Mouse (Mus musculus) heart, adult 2 months (tissue): Measurements from ENCODE around the gene Pdpk1. TPM values are rescaled to one million over a fixed set of nuclear protein-coding genes. Genes with fewer than 3 reads are reported as not detected.
A peak's percentile ranks its signal among the peaks of the same experiment; 100 is the strongest.
"Not testable (repeated sequence)": the region's sequence is repeated elsewhere in the genome, so short reads cannot be mapped to it uniquely, and the experiment has no call there.

Experiments used
- DNase-seq, 2 experiments: peaks; one replicate each; pipeline ENCODE4 v3.0.0; 2021
- H3K27ac ChIP-seq: fragments of 200-600 bp; 2 replicates; pipeline ENCODE4 v1.8.1; 2022
- H3K27me3 ChIP-seq: fragments of 200-500 bp; 2 replicates; pipeline ENCODE4 v1.6.1; 2012; ENCODE audit warnings: mild to moderate bottlenecking, low read length, inconsistent platforms, mixed read lengths; ENCODE audit not compliant: control insufficient read depth, insufficient read depth
- H3K36me3 ChIP-seq: fragments of 200-500 bp; 2 replicates; pipeline ENCODE4 v1.6.1; 2012; ENCODE audit warnings: low read length, inconsistent platforms; ENCODE audit not compliant: control insufficient read depth, insufficient read depth
- H3K4me1 ChIP-seq: fragments of 200-500 bp; 2 replicates; pipeline ENCODE4 v1.6.1; 2011; ENCODE audit warnings: low read length; ENCODE audit not compliant: control insufficient read depth, insufficient read depth
- H3K4me3 ChIP-seq: fragments of 200-600 bp; 2 replicates; pipeline ENCODE4 v1.8.1; 2022
- H3K79me2 ChIP-seq: fragments of 200-500 bp; replicated peaks from 2 replicates; pipeline ENCODE4 v1.6.1; 2012; ENCODE audit warnings: mild to moderate bottlenecking, inconsistent platforms, low read length, moderate library complexity, mixed read lengths; ENCODE audit not compliant: control insufficient read depth, insufficient read depth
- H3K9ac ChIP-seq: fragments of 200-500 bp; 2 replicates; pipeline ENCODE4 v1.6.1; 2012; ENCODE audit warnings: low read depth, mild to moderate bottlenecking, control low read depth, inconsistent platforms, low read length, mixed read lengths
- CTCF ChIP-seq: fragments of 200-600 bp; IDR thresholded peaks from 2 replicates; pipeline ENCODE4 v1.8.1; 2022; ENCODE audit warnings: antibody characterized with exemption, mild to moderate bottlenecking, moderate library complexity
- EP300 ChIP-seq: fragments of 200-500 bp; IDR thresholded peaks from 2 replicates; pipeline ENCODE4 v1.6.1; 2011; ENCODE audit warnings: low read depth, low read length, control low read depth; ENCODE audit not compliant: insufficient read depth
- POLR2A ChIP-seq: fragments of 200-500 bp; IDR thresholded peaks from 2 replicates; pipeline ENCODE4 v1.6.1; 2011; ENCODE audit warnings: mild to moderate bottlenecking, low read depth, low read length, control low read depth; ENCODE audit not compliant: insufficient read depth
- WGBS: fragments of 180-500 bp; shearing (Covaris S2); methylation state at CpG from one replicate; pipeline ENCODE4 v1.1.7; 2018; 5-methylcytosine and 5-hydroxymethylcytosine counted together
- intact Hi-C: fragments of 180-260 bp; cut with DNase I; formaldehyde crosslinking; loops from one replicate; pipeline ENCODE4 v1.15.1; 2025
- polyA plus RNA-seq: library from polyadenylated mRNA; depleted of rRNA; stranded (reverse); fragments of >200 nt; gene quantifications from 2 replicates; pipeline ENCODE4 v1.2.3, GENCODE M21; 2012
- total RNA-seq, 2 experiments: library from RNA; stranded (reverse); gene quantifications; 2 replicates each; pipeline ENCODE4 v1.2.3; 2021

Gene Pdpk1
- total and polyA plus RNA-seq, 3 experiments = 10.4 to 49.1 (median 42.5) TPM

DNA sequence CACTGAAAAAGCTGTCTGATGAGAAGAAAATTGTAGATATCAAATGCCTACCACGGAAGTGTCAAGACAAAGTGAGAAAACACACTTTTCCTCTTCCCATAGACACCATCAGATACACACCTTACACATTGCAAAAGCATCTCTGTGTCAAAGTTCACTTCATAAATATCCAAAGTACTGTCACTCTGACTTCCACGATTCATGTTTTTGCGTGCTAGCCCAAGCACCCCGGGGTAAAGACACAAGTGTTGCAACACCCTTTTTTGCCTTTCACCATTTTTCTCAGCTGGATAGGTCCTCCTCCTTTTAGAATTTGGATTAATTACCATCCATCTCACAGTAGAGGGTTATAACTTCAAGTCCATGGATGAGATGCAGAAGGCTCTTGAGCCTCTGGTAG lies 10.8 kb downstream of the Pdpk1 start:
- Histone ChIP-seq H3K79me2 (peaks cover 12% of the 10 kb centered on the region), H3K4me1 (peaks cover 10% of the 10 kb centered on the region), H3K27me3 (no peaks in the 10 kb centered on the region), H3K27ac (no peak overlapping the region), H3K9ac (no peak overlapping the region), H3K36me3 (peaks cover 7% of the 10 kb centered on the region), H3K4me3 (no peak overlapping the region; the same call in 1 of the 2 replicates)
- TF ChIP-seq CTCF (no peak), EP300 (no peak), POLR2A (no peak)
- intact Hi-C loops = loop anchor here (5.0 kb wide), 1 partner anchor 68 kb away; the partner anchor contains the start of gene Kctd5
- 80% methylated on average over 4 of the region's 4 CpGs for WGBS
- no peak for DNase-seq

DNA sequence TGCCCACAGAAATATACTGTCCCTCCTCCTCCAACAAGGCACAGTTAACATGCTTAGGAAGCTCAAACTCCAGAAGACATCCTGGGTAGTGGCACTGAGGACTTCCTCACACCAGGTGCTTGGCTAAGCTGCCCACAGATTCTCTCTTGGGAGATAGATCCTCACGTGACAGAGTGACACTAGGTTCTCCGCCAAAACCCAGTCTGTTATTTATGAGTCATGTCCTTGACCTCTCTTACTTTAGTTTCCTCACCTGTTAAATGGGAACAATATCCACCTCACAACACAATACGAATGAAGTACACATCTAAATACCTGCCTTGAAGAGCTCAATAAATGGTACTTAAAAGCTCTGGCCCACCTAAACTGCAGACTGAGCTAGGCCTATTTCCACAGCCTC lies 11.5 kb downstream of the Pdpk1 start:
- 60% methylated on average over 3 of the region's 3 CpGs for WGBS
- peaks cover 12% of the 10 kb centered on the region for H3K79me2 ChIP-seq
- no peak overlapping the region for H3K27ac ChIP-seq
- peaks cover 7% of the 10 kb centered on the region for H3K36me3 ChIP-seq
- TF ChIP-seq EP300 (no peak), CTCF (no peak), POLR2A (no peak)
- no peak overlapping the region for H3K4me3 ChIP-seq
- H3K27me3 ChIP-seq = no peaks in the 10 kb centered on the region
- H3K4me1 ChIP-seq = peaks cover 12% of the 10 kb centered on the region
- H3K9ac ChIP-seq = no peak overlapping the region
- no peak for DNase-seq
- intact Hi-C loops = loop anchor here (5.0 kb wide), 1 partner anchor 67 kb away; the partner anchor contains the start of gene Kctd5

DNA sequence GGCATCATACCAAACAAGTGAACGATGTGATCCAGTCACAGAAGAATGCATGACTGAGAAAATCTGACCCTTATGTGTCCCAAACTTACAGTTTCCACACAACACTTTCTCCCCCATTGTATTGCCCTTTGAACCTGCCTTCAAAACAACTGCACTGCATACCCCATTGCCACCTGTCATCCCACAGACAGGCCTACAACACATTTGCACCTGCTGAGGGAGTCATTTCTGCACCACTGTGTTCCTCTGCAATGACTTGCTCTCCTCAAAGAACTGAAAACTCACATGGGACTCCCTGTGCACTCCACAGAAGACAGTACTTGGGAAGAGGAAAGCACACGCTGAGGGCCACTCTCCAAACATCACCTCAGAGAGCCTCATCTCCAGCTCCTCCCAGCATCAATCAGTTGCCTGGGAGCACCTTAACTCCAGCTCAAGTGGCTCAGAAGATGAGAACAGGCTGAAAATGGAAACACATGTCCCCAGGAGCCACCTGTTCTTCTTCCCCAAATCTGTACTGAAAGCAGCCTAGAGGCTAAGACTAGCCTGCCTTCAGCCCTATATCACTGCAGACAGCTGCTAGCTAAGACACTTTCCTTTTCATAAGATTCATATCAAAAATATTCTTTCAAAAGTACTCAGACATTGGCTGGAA lies 13.4 kb downstream of the Pdpk1 start:
- Histone ChIP-seq H3K27me3 (no peaks in the 10 kb centered on the region), H3K27ac (no peak overlapping the region), H3K79me2 (peaks cover 17% of the 10 kb centered on the region), H3K36me3 (peaks cover 7% of the 10 kb centered on the region), H3K9ac (no peak overlapping the region), H3K4me1 (peaks cover 13% of the 10 kb centered on the region), H3K4me3 (no peak overlapping the region)
- no peak for TF ChIP-seq POLR2A
- TF ChIP-seq EP300 = no peak
- TF ChIP-seq CTCF = no peak
- WGBS = 34% methylated on average over 2 of the region's 2 CpGs
- intact Hi-C loops = loop anchor here (5.0 kb wide), 1 partner anchor 65 kb away; the partner anchor contains the start of gene Kctd5
- no peak for DNase-seq

DNA sequence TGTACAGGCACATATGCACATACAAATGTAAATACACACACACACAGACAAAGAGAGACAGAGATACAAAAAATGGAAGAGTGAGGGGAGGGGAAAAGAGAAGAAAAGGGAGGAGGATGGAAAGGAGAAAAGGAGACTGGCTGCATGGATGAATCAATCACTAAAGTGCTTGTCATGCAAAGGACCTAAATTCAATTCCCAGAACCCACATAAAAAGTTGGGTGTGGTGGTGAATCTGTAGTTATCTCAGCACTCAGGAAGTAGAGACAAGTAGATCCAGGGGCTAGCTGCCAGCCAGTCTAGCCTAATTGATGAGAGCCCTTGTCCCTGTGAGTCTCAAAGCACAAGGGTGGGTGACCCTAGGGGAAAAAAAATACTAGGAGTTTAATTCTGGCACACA lies 16.7 kb downstream of the Pdpk1 start:
- Histone ChIP-seq H3K27ac (no peak overlapping the region), H3K27me3 (no peaks in the 10 kb centered on the region), H3K4me3 (no peak overlapping the region), H3K9ac (no peak overlapping the region), H3K79me2 (peaks cover 19% of the 10 kb centered on the region), H3K4me1 (peaks cover 10% of the 10 kb centered on the region), H3K36me3 (no peaks in the 10 kb centered on the region; the same call in 1 of the 2 replicates)
- intact Hi-C loops = no loop called here
- TF ChIP-seq POLR2A (no peak), EP300 (no peak), CTCF (no peak)
- DNase-seq = no peak

DNA sequence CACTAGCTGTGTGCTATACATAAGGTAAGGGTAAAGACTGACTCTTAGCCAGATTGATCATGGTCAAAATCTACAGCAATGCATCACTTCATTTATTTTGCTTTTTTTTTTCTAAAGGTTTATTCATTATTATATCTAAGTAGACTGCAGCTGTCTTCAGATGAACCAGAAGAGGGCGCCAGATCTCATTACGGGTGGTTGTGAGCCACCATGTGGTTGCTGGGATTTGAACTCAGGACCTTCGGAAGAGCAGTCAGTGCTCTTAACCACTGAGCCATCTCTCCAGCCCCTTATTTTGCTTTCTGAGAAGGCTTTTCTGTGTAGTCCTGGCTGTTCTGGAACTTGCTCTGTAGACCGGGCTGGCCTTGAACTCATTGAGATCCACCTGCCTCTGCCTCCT lies 17.8 kb downstream of the Pdpk1 start:
- peaks cover 16% of the 10 kb centered on the region for H3K79me2 ChIP-seq
- intact Hi-C loops, H3K4me3 ChIP-seq, H3K27me3 ChIP-seq, H3K9ac ChIP-seq, DNase-seq, H3K4me1 ChIP-seq, H3K36me3 ChIP-seq, H3K27ac ChIP-seq: not testable (repeated sequence)
- peak; percentile 53 for TF ChIP-seq CTCF
- WGBS = 91% methylated on average over 4 of the region's 4 CpGs

DNA sequence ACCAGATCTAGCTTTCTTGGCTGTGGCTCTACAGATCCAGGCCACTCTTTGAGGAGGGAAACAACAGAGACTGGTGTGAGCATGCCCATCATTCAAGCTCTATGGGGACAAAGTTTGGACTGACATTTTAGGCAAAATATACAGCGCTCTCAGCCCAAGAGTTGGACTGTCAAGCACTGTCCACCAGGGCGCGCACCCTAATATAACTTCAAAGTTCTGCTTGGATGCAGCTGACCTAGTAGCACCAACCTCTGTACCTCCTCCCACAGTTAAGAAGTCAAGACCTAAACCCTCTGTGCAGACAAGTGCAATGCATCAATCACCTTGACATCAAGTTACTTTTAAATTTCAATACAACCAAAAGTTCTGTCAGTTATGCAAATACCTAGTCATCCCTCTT lies 19.2 kb downstream of the Pdpk1 start:
- H3K27me3 ChIP-seq = no peaks in the 10 kb centered on the region
- 95% methylated on average over 3 of the region's 3 CpGs for WGBS
- no peak overlapping the region for H3K4me3 ChIP-seq
- H3K9ac ChIP-seq = no peak overlapping the region
- H3K4me1 ChIP-seq = peaks cover 7% of the 10 kb centered on the region
- H3K36me3 ChIP-seq = peaks cover 8% of the 10 kb centered on the region
- intact Hi-C loops = no loop called here
- no peak for DNase-seq
- H3K27ac ChIP-seq = no peak overlapping the region
- H3K79me2 ChIP-seq = peaks cover 12% of the 10 kb centered on the region
- TF ChIP-seq CTCF (no peak), POLR2A (no peak), EP300 (no peak)

DNA sequence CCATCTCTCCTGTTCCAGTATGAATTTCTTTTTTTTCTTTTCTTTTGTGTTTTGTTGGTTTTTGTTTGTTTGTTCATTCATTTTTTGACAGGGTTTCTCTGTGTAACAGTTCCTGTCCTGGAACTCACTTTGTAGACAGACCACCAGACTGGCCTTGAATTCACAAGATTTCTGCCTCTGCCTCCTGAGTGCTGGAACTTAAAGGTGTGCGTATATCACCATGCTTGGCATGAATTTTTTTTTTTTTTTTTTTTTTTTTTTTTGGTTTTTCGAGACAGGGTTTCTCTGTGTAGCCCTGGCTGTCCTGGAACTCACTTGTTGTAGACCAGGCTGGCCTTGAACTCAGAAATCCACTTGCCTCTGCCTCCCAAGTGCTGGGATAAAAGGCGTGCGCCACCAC lies 21.5 kb downstream of the Pdpk1 start:
- H3K4me3 ChIP-seq, H3K36me3 ChIP-seq, H3K9ac ChIP-seq, intact Hi-C loops, DNase-seq, H3K4me1 ChIP-seq, H3K27me3 ChIP-seq, H3K27ac ChIP-seq: not testable (repeated sequence)
- WGBS = 90% methylated on average over 4 of the region's 4 CpGs
- H3K79me2 ChIP-seq = peaks cover 14% of the 10 kb centered on the region
